Mouse (Mus musculus) limb, embryonic 11.5 days (tissue): Measurements from ENCODE around the gene Msi2. TPM values are rescaled to one million over a fixed set of nuclear protein-coding genes. Genes with fewer than 3 reads are reported as not detected.

Source experiments
- ATAC-seq: fragments of 200-750 bp; cut with Nextera tagmentation; 2 replicates; pipeline ENCODE4 v1.8.0; 2017; ENCODE audit warnings: low read depth; ENCODE audit not compliant: insufficient number of reproducible peaks, low FRiP score, low TSS enrichment
- DNase-seq: peaks from one replicate; pipeline ENCODE4 v3.0.0-alpha.2; 2015; ENCODE audit warnings: low spot score
- H3K27ac ChIP-seq: fragments of 300-500 bp; sonication (generic); replicated peaks from 2 replicates; pipeline ENCODE4 v1.5.1; 2014; ENCODE audit warnings: low read depth, mild to moderate bottlenecking, low read length
- H3K27me3 ChIP-seq: fragments of 300-500 bp; sonication (generic); 2 replicates; pipeline ENCODE4 v1.6.1; 2014; ENCODE audit warnings: mild to moderate bottlenecking, low read length, mixed read lengths; ENCODE audit not compliant: control insufficient read depth, insufficient read depth
- H3K36me3 ChIP-seq: fragments of 300-500 bp; sonication (generic); 2 replicates; pipeline ENCODE4 v1.6.1; 2014; ENCODE audit warnings: mild to moderate bottlenecking, low read length, moderate library complexity, mixed read lengths; ENCODE audit not compliant: control insufficient read depth, insufficient read depth
- H3K4me1 ChIP-seq: fragments of 300-500 bp; sonication (generic); 2 replicates; pipeline ENCODE4 v1.6.1; 2014; ENCODE audit warnings: low read length, mixed read lengths; ENCODE audit not compliant: control insufficient read depth, insufficient read depth
- H3K4me2 ChIP-seq: fragments of 300-500 bp; sonication (generic); 2 replicates; pipeline ENCODE4 v1.6.1; 2014; ENCODE audit warnings: low read depth, mild to moderate bottlenecking, moderate library complexity; ENCODE audit not compliant: severe bottlenecking
- H3K4me3 ChIP-seq: fragments of 300-500 bp; sonication (generic); 2 replicates; pipeline ENCODE4 v1.5.1; 2014; ENCODE audit warnings: low read depth, low read length
- H3K9ac ChIP-seq: fragments of 300-500 bp; sonication (generic); 2 replicates; pipeline ENCODE4 v1.6.1; 2014; ENCODE audit warnings: mild to moderate bottlenecking, low read length
- H3K9me3 ChIP-seq: fragments of 300-500 bp; sonication (generic); 2 replicates; pipeline ENCODE4 v1.6.1; 2016; ENCODE audit warnings: low read length; ENCODE audit not compliant: control insufficient read depth
- WGBS: fragments of 180-500 bp; shearing (Covaris S2); extraction: QIAGEN DNeasy Blood & Tissue Kit; methylation state at CpG from one replicate; pipeline ENCODE4 v1.1.7; 2014; 5-methylcytosine and 5-hydroxymethylcytosine counted together
- polyA plus RNA-seq: library from polyadenylated mRNA; unstranded; fragments of >200 nt; fragmentation: Nextera tagmentation; extraction: Ambion mirVana; gene quantifications from 2 replicates; pipeline ENCODE4 v1.2.1, GENCODE M21; 2014

The Msi2 gene
- polyA plus RNA-seq, 1 experiment from 2014 or later: 18.1 TPM

DNA sequence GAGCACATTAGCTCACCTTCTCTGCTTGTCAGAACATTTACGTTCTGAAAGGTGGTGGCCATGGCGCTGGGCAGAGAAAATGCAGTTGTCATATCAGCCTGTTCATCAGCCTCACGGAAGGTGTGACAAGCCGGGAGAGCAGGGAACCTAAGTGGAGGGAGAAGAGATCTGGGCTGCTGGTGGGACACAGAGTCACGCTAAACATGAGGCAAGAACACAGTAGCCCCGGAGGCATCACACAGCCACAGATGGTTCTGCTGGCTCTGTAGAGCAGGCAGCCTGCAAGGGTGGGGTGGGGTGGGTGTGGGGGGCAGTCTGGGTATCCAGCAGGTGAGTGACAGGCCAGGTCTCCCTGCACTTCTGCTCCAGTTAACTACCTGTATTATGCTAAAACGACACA lies 210.2 kb downstream of the Msi2 start:
- 71% methylated on average over 7 of the region's 7 CpGs for WGBS
- H3K27me3 ChIP-seq: no peaks in the 10 kb centered on the region
- no peaks in the 10 kb centered on the region for H3K36me3 ChIP-seq
- H3K9me3 ChIP-seq: no peaks in the 10 kb centered on the region
- no peak overlapping the region for H3K4me2 ChIP-seq
- H3K4me1 ChIP-seq: peaks cover 19% of the 10 kb centered on the region
- ATAC-seq (no peak), DNase-seq (no peak)
- no peak overlapping the region for H3K4me3 ChIP-seq
- no peak overlapping the region for H3K27ac ChIP-seq
- no peak overlapping the region for H3K9ac ChIP-seq

DNA sequence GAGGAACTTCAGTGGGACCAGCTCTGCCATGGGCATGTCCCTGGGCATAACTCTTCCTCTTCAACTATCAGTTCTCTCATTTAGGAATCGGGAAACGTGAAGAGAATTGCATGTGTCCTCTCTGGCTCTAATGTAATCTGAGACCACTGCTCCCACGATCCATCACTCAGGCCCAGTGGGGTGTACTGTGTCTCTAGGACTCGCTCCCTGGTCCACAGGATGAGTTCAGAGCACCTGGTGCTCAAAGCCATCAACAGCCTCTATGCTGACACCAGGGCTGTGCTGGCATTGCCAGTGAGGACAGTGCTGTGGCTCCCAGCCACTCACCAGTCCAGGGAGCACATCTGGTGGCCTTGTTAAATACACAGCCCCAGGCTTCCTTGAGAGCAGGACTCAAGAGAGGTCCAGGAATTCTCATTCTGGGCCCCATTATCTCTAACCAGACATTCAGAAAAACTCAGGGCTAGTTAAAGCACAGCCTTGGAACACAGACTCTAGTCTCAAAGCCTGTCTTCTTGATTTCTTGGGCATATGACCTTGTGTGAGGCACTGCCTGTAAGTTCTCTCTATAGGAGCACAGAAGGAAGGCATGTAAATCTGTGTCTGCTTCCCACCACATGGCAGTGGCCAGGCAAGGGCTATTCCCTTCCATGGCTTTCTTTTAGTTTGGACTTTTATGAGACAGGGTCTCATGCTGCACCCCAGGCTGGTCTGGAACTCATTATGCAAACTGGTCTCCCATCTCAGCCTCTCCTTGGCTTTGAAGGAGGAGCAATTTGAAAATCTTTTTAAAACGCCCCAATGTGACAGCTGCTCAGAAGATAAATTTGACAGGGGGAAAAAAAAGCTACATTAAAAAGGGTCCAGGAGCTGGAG lies 211.5 kb downstream of the Msi2 start:
- Histone ChIP-seq H3K36me3 (no peaks in the 10 kb centered on the region), H3K27ac (0 out of 2 replicates have a peak overlapping the region, but pooled peaks have one; percentile 33), H3K27me3 (no peaks in the 10 kb centered on the region), H3K4me3 (no peak overlapping the region), H3K9ac (no peak overlapping the region), H3K9me3 (no peaks in the 10 kb centered on the region), H3K4me2 (no peak overlapping the region), H3K4me1 (peaks cover 19% of the 10 kb centered on the region)
- ATAC-seq (peak; percentile 77), DNase-seq (peak; percentile 67)
- 11% methylated on average over 5 of the region's 5 CpGs for WGBS

- ATAC-seq (no peak), DNase-seq (no peak)
- Histone ChIP-seq H3K4me1 (peaks cover 19% of the 10 kb centered on the region), H3K27me3 (no peaks in the 10 kb centered on the region), H3K9ac (no peak overlapping the region), H3K9me3 (no peaks in the 10 kb centered on the region), H3K27ac (no peak overlapping the region), H3K4me2 (no peak overlapping the region), H3K4me3 (no peak overlapping the region), H3K36me3 (no peaks in the 10 kb centered on the region)
- 62% methylated on average over 13 of the region's 13 CpGs for WGBS
Measured at GRCm38 (mm10) chr11:88506109-88506508, 212.2 kb downstream of the Msi2 start.

- DNase-seq (no peak), ATAC-seq (no peak)
- H3K9ac ChIP-seq: no peak overlapping the region
- 68% methylated on average over 6 of the region's 6 CpGs for WGBS
- H3K27me3 ChIP-seq: no peaks in the 10 kb centered on the region
- H3K9me3 ChIP-seq: no peaks in the 10 kb centered on the region
- H3K4me1 ChIP-seq: peaks cover 13% of the 10 kb centered on the region
- H3K27ac ChIP-seq: no peak overlapping the region
- H3K4me2 ChIP-seq: no peak overlapping the region
- no peak overlapping the region for H3K4me3 ChIP-seq
- H3K36me3 ChIP-seq: no peaks in the 10 kb centered on the region
Measured at GRCm38 (mm10) chr11:88502566-88502965, 215.7 kb downstream of the Msi2 start.

DNA sequence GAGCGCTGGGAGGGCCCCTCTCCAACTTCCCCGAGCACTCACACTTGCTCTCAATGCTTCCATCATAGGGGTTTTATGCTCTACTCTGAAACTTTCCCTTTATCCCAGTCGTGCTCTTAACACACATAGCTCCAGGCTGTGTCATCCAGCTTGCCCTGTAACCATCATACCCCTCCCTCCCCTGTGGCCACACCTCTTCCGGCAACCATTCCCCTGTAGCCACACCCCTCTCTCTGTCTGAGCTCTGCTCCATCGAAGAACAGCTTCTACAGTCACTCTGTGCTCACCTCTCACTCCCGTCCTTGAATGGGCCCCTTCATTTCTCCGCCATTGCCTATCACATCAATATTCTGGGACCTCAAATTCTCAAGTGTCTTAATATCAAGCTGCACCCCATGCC lies 219.8 kb downstream of the Msi2 start:
- H3K27me3 ChIP-seq: no peaks in the 10 kb centered on the region
- no peak overlapping the region for H3K27ac ChIP-seq
- 57% methylated on average over 7 of the region's 7 CpGs for WGBS
- H3K9ac ChIP-seq: no peak overlapping the region
- H3K4me2 ChIP-seq: no peak overlapping the region
- DNase-seq (no peak), ATAC-seq (no peak)
- no peaks in the 10 kb centered on the region for H3K9me3 ChIP-seq
- no peaks in the 10 kb centered on the region for H3K4me1 ChIP-seq
- no peaks in the 10 kb centered on the region for H3K36me3 ChIP-seq
- no peak overlapping the region for H3K4me3 ChIP-seq

DNA sequence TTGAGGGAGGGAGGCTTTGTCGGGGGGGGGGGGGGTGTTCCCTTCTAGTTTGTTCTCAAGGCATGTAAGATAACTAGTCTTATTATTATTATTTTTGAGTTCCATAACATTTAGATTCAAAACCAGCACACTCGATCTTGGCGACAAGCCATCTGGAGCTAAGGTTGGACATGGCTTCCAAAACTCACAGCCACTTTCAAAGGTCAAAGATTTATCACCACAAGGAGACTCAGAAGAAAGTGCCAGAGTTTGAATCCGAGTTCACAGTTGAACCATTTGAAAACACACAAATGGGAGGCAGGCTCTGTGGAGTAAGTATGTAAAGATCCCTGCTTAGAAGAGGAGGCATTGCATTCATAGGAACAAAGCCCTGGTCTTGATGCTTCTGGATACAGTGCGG lies 221.9 kb downstream of the Msi2 start:
- 79% methylated on average over 5 of the region's 5 CpGs for WGBS
- Histone ChIP-seq H3K4me2 (no peak overlapping the region), H3K4me3 (no peak overlapping the region), H3K36me3 (no peaks in the 10 kb centered on the region), H3K9me3 (no peaks in the 10 kb centered on the region), H3K27me3 (no peaks in the 10 kb centered on the region), H3K4me1 (no peaks in the 10 kb centered on the region), H3K27ac (no peak overlapping the region), H3K9ac (no peak overlapping the region)
- ATAC-seq: no peak
- DNase-seq: no peak

- Histone ChIP-seq H3K9me3 (no peaks in the 10 kb centered on the region), H3K27me3 (no peaks in the 10 kb centered on the region), H3K4me1 (no peaks in the 10 kb centered on the region), H3K9ac (no peak overlapping the region), H3K36me3 (no peaks in the 10 kb centered on the region), H3K27ac (no peak overlapping the region), H3K4me3 (no peak overlapping the region), H3K4me2 (no peak overlapping the region)
- WGBS: 82% methylated on average over 5 of the region's 5 CpGs
- ATAC-seq (no peak), DNase-seq (no peak)
Measured at GRCm38 (mm10) chr11:88495759-88496158, 222.6 kb downstream of the Msi2 start.

DNA sequence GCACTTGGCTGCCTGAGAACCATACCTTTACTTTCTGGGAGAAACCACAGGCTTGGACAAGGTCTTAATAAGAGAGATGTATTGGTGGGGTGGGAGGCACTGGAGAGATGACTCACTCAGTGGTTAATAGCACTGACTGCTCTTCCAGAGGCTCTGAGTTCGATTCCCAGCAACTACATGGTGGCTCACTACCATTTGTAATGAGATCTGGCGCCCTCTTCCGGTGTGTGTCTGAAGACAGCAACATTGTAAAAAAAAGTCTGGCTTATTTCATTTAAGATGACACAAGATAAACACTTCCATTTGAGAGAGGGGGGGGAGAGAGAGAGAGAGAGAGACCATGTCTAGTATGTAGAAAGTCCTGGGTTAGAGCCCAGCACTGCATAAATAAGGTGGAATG lies 223.3 kb downstream of the Msi2 start:
- no peaks in the 10 kb centered on the region for H3K27me3 ChIP-seq
- no peaks in the 10 kb centered on the region for H3K36me3 ChIP-seq
- no peaks in the 10 kb centered on the region for H3K9me3 ChIP-seq
- 77% methylated on average over 3 of the region's 3 CpGs for WGBS
- no peaks in the 10 kb centered on the region for H3K4me1 ChIP-seq
- H3K4me2 ChIP-seq: no peak overlapping the region
- H3K27ac ChIP-seq: no peak overlapping the region
- DNase-seq: no peak
- ATAC-seq: no peak
- H3K9ac ChIP-seq: no peak overlapping the region
- H3K4me3 ChIP-seq: no peak overlapping the region
